Mouse (Mus musculus): ENCODE results near the gene Shc3. TPM values are rescaled to one million over a fixed set of nuclear protein-coding genes. Genes with fewer than 3 reads are reported as not detected.
A peak's percentile ranks its signal among the peaks of the same experiment; 100 is the strongest.

Gene Shc3
- polyA plus RNA-seq (2014; fragmentation: Nextera tagmentation; extraction: Ambion mirVana) = 1.9 and 2.5 TPM in 2 replicates

DNA sequence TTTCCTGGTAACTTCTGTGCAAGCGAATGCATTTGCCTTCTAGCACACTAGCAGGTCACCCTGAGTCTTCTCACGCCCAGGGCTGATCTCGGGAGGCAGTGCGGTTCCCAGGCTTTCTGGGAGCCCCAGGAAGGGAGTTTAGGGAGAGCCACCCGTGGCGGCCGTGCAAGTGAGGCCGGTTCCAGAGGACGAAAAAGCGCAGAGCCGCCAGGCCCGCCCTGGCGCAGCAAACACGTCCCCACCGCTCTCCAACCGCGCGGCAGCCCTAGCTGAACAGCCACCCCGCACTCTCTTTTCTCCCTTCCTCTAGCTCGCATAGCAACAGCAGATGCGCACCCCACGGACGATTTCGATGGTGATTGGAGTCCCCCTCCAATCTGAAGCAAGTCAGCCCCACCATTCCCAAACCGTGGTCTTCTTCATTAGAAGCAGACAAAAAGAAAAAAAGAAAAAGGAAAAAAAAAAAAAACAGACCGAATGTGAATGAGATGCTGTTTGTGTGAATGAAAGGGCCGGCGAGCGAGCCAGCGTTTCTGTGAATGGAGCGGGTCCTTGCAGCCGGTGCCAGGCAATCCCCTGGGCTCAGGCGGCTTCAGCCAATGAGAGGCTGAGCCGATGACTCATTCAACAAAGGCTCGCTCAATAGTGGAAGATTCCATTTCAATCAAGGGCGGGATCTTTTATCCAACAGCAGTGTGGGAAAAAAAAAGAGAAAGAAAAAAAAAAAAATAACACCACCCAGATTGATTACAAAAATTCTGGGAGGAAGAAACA, at the start of gene Shc3:
Gene Shc3 (minus strand): TSS at position 509 of the 774 bp plus-strand sequence.
- Histone ChIP-seq H3K27ac (replicated peaks; ENCODE audit: low read depth, low read length) (peak within 1 kb of the TSS; percentile 58; the same call in 1 of the 2 replicates), H3K9ac (replicated peaks; ENCODE audit: low read length) (peak within 1 kb of the TSS; percentile 47), H3K9me3 (replicated peaks; ENCODE audit: control insufficient read depth, low read length) (no peaks in the 10 kb centered on the region), H3K4me3 (ENCODE audit: low read depth, low read length) (peak within 1 kb of the TSS; percentile 31), H3K4me2 (ENCODE audit: low read depth, low read length) (peak within 1 kb of the TSS; percentile 40), H3K36me3 (replicated peaks; ENCODE audit: control insufficient read depth, insufficient read depth, low read depth, low read length) (no peaks in the 10 kb centered on the region), H3K27me3 (ENCODE audit: control insufficient read depth, insufficient read depth, low read length) (peaks cover 35% of the 10 kb centered on the region), H3K4me1 (ENCODE audit: control insufficient read depth, insufficient read depth, low read length) (peaks cover 6% of the 10 kb centered on the region)
- DNase-seq (ENCODE audit: low spot score) (peak; percentile 91), ATAC-seq (replicated peaks; ENCODE audit: insufficient number of reproducible peaks, low FRiP score, low TSS enrichment, low read depth) (peak; percentile 84)
- under 1% methylated on average over 36 of the region's 36 CpGs for WGBS

DNA sequence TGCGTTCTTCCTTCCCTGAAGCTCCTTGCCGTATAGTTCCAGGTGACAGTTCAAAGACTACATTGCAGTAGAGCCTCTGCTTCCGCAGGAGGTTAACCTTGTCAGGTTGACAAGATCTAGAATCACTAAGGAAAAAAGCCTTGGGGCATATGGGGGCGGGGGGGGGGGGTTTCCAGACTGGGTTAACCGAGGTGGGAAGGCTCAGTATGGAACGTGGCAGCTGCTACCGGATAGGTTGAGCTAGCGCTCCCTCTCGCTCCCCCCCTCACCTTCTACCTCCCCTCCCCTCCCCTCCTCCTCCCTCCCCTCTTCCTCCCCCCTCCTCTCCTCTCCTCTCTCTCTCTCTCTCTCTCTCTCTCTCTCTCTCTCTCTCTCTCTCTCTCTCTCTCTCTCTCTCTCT, 49.4 kb upstream of the Shc3 start:
- H3K4me2 ChIP-seq (ENCODE audit: low read depth, low read length) = no peak overlapping the region
- no peak for DNase-seq (ENCODE audit: low spot score)
- WGBS = 34% methylated on average over 8 of the region's 9 CpGs

DNA sequence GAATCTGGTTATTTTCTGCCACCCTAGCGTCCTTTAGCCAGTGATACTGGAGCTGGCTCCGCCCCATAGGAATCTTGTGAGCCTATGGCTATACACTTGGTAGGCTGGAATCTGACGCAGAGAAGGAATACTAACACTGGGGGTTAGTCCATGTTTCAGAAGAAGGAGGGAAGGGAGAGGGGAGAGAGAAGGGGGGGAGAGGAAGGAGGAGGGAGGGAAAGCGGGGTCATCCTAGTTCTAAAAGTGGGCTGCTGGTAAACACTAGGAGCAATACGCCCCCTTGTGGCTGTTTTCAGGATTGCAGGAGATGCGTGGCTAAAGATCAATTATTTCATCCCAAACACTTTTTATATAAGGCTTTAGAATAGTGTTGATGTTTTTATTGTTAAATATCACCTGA, 48.6 kb upstream of the Shc3 start:
- no peaks in the 10 kb centered on the region for H3K27me3 ChIP-seq (ENCODE audit: control insufficient read depth, insufficient read depth, low read length)
- H3K27ac ChIP-seq (replicated peaks; ENCODE audit: low read depth, low read length) = no peak overlapping the region
- H3K9ac ChIP-seq (replicated peaks; ENCODE audit: low read length) = no peak overlapping the region
- no peaks in the 10 kb centered on the region for H3K36me3 ChIP-seq (replicated peaks; ENCODE audit: control insufficient read depth, insufficient read depth, low read depth, low read length)
- DNase-seq (ENCODE audit: low spot score) = peak; percentile 88
- 0 out of 2 replicates have a peak, but pooled peaks have one; percentile 67 for ATAC-seq (replicated peaks; ENCODE audit: insufficient number of reproducible peaks, low FRiP score, low TSS enrichment, low read depth)
- H3K4me3 ChIP-seq (ENCODE audit: low read depth, low read length) = no peak overlapping the region
- H3K4me2 ChIP-seq (ENCODE audit: low read depth, low read length) = no peak overlapping the region
- no peaks in the 10 kb centered on the region for H3K9me3 ChIP-seq (replicated peaks; ENCODE audit: control insufficient read depth, low read length)
- H3K4me1 ChIP-seq (ENCODE audit: control insufficient read depth, insufficient read depth, low read length) = no peaks in the 10 kb centered on the region
- WGBS = 17% methylated on average over 6 of the region's 6 CpGs

More for the DNA sequence above, 49.4 kb upstream of the Shc3 start:
- no peaks in the 10 kb centered on the region for H3K4me1 ChIP-seq (ENCODE audit: control insufficient read depth, insufficient read depth, low read length)
- no peak overlapping the region for H3K4me3 ChIP-seq (ENCODE audit: low read depth, low read length)
- no peaks in the 10 kb centered on the region for H3K27me3 ChIP-seq (ENCODE audit: control insufficient read depth, insufficient read depth, low read length)
- no peak for ATAC-seq (replicated peaks; ENCODE audit: insufficient number of reproducible peaks, low FRiP score, low TSS enrichment, low read depth)
- H3K27ac ChIP-seq (replicated peaks; ENCODE audit: low read depth, low read length) = no peak overlapping the region
- H3K36me3 ChIP-seq (replicated peaks; ENCODE audit: control insufficient read depth, insufficient read depth, low read depth, low read length) = no peaks in the 10 kb centered on the region
- H3K9ac ChIP-seq (replicated peaks; ENCODE audit: low read length) = no peak overlapping the region
- no peaks in the 10 kb centered on the region for H3K9me3 ChIP-seq (replicated peaks; ENCODE audit: control insufficient read depth, low read length)

DNA sequence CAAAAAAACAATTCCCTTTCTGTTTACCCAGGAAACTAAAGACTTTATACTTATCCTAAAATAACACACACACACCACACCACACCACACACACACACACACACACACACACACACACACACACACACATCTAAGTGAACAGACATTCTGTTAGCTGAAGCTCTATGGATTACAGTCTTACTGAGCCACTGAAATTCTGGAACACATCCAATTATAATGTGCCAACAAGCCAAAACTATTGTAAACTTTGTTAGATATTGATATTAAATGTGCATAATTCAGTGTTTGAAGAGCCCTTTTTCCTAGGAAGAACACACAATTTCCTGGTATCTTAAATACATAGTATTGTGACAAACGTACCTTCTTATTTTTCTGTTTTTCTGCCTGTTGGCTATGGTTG, 48.1 kb upstream of the Shc3 start:
- no peak overlapping the region for H3K4me2 ChIP-seq (ENCODE audit: low read depth, low read length)
- WGBS = 43% methylated on average over 1 of the region's 1 CpGs
- DNase-seq (ENCODE audit: low spot score) (no peak), ATAC-seq (replicated peaks; ENCODE audit: insufficient number of reproducible peaks, low FRiP score, low TSS enrichment, low read depth) (no peak)
- no peaks in the 10 kb centered on the region for H3K4me1 ChIP-seq (ENCODE audit: control insufficient read depth, insufficient read depth, low read length)
- H3K9ac ChIP-seq (replicated peaks; ENCODE audit: low read length) = no peak overlapping the region
- H3K9me3 ChIP-seq (replicated peaks; ENCODE audit: control insufficient read depth, low read length) = no peaks in the 10 kb centered on the region
- no peak overlapping the region for H3K4me3 ChIP-seq (ENCODE audit: low read depth, low read length)
- no peak overlapping the region for H3K27ac ChIP-seq (replicated peaks; ENCODE audit: low read depth, low read length)
- no peaks in the 10 kb centered on the region for H3K27me3 ChIP-seq (ENCODE audit: control insufficient read depth, insufficient read depth, low read length)
- no peaks in the 10 kb centered on the region for H3K36me3 ChIP-seq (replicated peaks; ENCODE audit: control insufficient read depth, insufficient read depth, low read depth, low read length)

DNA sequence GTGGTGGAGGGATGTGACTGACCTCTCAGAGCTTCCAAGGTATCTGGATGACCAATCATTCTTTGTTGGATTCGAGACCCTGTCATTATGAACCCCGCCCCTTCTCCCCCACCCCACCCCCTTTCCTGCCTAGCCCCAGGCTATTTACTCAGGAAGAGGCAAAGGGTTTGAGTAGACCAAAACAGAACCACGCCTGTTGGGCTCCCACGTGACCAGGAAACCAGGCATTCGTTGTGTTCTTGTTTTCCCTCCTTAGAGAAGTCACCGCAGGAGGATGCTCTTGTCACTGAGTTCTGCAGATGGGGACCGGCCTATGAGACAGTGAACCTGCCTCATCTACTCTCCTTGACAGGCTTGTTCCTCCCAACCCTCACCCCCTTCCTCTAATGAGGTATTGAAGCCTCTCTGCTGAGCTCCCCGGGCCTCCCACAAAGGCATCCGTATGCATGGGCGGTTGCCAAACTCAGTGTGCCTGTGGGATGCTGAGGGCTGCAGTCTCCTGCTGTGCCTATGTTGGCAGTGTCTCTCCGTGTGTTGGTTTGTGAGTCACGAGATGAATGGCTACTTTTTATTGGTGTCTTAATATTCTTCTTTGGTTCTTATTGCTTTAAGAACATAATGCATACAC, 47.3 kb upstream of the Shc3 start:
- Histone ChIP-seq H3K9me3 (replicated peaks; ENCODE audit: control insufficient read depth, low read length) (no peaks in the 10 kb centered on the region), H3K4me2 (ENCODE audit: low read depth, low read length) (no peak overlapping the region), H3K4me3 (ENCODE audit: low read depth, low read length) (no peak overlapping the region), H3K9ac (replicated peaks; ENCODE audit: low read length) (no peak overlapping the region), H3K4me1 (ENCODE audit: control insufficient read depth, insufficient read depth, low read length) (no peaks in the 10 kb centered on the region), H3K27ac (replicated peaks; ENCODE audit: low read depth, low read length) (no peak overlapping the region), H3K36me3 (replicated peaks; ENCODE audit: control insufficient read depth, insufficient read depth, low read depth, low read length) (no peaks in the 10 kb centered on the region), H3K27me3 (ENCODE audit: control insufficient read depth, insufficient read depth, low read length) (no peaks in the 10 kb centered on the region)
- DNase-seq (ENCODE audit: low spot score) (no peak), ATAC-seq (replicated peaks; ENCODE audit: insufficient number of reproducible peaks, low FRiP score, low TSS enrichment, low read depth) (no peak)
- 6% methylated on average over 12 of the region's 12 CpGs for WGBS

DNA sequence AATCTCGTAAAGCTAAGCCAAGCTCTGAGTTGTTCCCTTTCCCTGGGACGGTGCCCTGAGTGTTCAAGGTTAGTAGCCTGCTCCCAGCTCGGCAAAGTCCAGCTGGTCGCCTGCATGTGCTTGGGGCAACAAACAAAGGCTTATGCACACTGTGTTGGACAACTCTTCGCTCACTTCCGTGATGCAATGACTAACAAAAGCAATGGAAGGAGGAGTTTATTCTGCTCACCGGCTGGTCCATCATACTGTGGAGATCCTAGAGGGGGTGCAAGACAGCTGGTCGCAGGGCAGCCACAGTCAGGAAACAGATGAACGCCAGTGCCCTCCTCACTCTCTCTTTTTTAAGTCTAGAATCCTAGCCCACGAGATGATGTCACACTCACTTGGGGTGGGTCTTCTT, 46.6 kb upstream of the Shc3 start:
- ATAC-seq (replicated peaks; ENCODE audit: insufficient number of reproducible peaks, low FRiP score, low TSS enrichment, low read depth) = no peak

DNA sequence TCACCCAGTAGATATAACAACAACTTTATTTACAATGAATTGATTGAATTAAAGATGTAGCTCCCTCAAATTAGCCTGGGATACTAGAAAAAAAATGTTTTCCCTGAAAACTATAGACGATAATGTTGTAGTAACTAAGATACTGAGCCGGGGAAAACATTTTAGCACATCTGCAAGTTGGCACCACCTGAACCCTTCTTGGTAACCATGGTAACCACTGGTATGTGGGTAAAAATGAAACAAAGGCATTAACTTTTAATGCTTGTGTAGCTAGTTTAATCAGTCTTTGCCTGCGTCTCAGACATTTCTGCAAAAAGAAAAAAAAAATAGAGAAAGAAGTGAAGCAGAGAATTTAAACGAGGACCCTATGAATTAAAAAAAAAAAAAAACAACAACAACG, 42.3 kb upstream of the Shc3 start:
- Histone ChIP-seq H3K4me2 (ENCODE audit: low read depth, low read length) (no peak overlapping the region), H3K4me1 (ENCODE audit: control insufficient read depth, insufficient read depth, low read length) (no peaks in the 10 kb centered on the region), H3K9ac (replicated peaks; ENCODE audit: low read length) (no peak overlapping the region), H3K4me3 (ENCODE audit: low read depth, low read length) (no peak overlapping the region), H3K9me3 (replicated peaks; ENCODE audit: control insufficient read depth, low read length) (no peaks in the 10 kb centered on the region), H3K27me3 (ENCODE audit: control insufficient read depth, insufficient read depth, low read length) (no peaks in the 10 kb centered on the region), H3K36me3 (replicated peaks; ENCODE audit: control insufficient read depth, insufficient read depth, low read depth, low read length) (no peaks in the 10 kb centered on the region), H3K27ac (replicated peaks; ENCODE audit: low read depth, low read length) (no peak overlapping the region)
- 58% methylated on average over 5 of the region's 5 CpGs for WGBS
- DNase-seq (ENCODE audit: low spot score) (peak; percentile 48), ATAC-seq (replicated peaks; ENCODE audit: insufficient number of reproducible peaks, low FRiP score, low TSS enrichment, low read depth) (no peak)

More for the DNA sequence above, 46.6 kb upstream of the Shc3 start:
- H3K36me3 ChIP-seq (replicated peaks; ENCODE audit: control insufficient read depth, insufficient read depth, low read depth, low read length) = no peaks in the 10 kb centered on the region
- H3K27ac ChIP-seq (replicated peaks; ENCODE audit: low read depth, low read length) = no peak overlapping the region
- 55% methylated on average over 10 of the region's 10 CpGs for WGBS
- H3K27me3 ChIP-seq (ENCODE audit: control insufficient read depth, insufficient read depth, low read length) = no peaks in the 10 kb centered on the region
- H3K4me1 ChIP-seq (ENCODE audit: control insufficient read depth, insufficient read depth, low read length) = no peaks in the 10 kb centered on the region
- no peak overlapping the region for H3K4me2 ChIP-seq (ENCODE audit: low read depth, low read length)
- no peak overlapping the region for H3K9ac ChIP-seq (replicated peaks; ENCODE audit: low read length)
- no peaks in the 10 kb centered on the region for H3K9me3 ChIP-seq (replicated peaks; ENCODE audit: control insufficient read depth, low read length)
- no peak for DNase-seq (ENCODE audit: low spot score)
- H3K4me3 ChIP-seq (ENCODE audit: low read depth, low read length) = no peak overlapping the region

DNA sequence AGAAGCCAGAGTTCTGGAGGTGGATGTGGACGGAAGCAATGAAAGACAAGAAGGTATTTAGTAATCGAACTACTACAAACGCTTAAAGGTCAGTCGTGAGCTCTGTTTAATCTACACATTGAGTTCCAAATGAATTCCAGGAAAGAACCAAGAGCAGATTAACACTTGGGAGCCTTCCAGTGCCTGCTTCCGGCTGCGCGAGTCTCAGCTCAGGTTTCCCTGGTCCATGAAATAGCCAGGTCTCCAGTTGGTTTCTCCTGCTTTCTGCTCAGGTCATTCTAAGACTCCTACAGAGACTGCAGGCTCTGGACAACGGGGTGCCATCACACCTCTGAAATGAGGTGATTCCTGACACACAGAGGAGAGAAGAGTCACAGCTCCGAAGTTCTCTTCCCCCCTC, 41.8 kb upstream of the Shc3 start:
- WGBS = 27% methylated on average over 9 of the region's 9 CpGs
- Histone ChIP-seq H3K4me1 (ENCODE audit: control insufficient read depth, insufficient read depth, low read length) (no peaks in the 10 kb centered on the region), H3K27me3 (ENCODE audit: control insufficient read depth, insufficient read depth, low read length) (no peaks in the 10 kb centered on the region), H3K4me2 (ENCODE audit: low read depth, low read length) (no peak overlapping the region), H3K9ac (replicated peaks; ENCODE audit: low read length) (no peak overlapping the region), H3K27ac (replicated peaks; ENCODE audit: low read depth, low read length) (no peak overlapping the region), H3K4me3 (ENCODE audit: low read depth, low read length) (no peak overlapping the region), H3K9me3 (replicated peaks; ENCODE audit: control insufficient read depth, low read length) (no peaks in the 10 kb centered on the region), H3K36me3 (replicated peaks; ENCODE audit: control insufficient read depth, insufficient read depth, low read depth, low read length) (no peaks in the 10 kb centered on the region)
- DNase-seq (ENCODE audit: low spot score) (no peak), ATAC-seq (replicated peaks; ENCODE audit: insufficient number of reproducible peaks, low FRiP score, low TSS enrichment, low read depth) (no peak)

Measured in embryonic facial prominence, embryonic 11.5 days (tissue).